Mouse (Mus musculus): ENCODE data around the gene Fgfr2. TPM values are rescaled to one million over a fixed set of nuclear protein-coding genes. Genes with fewer than 3 reads are reported as not detected.

Fgfr2 gene
- polyA plus RNA-seq, 1 experiment from 2014 or later = 24.1 TPM

DNA sequence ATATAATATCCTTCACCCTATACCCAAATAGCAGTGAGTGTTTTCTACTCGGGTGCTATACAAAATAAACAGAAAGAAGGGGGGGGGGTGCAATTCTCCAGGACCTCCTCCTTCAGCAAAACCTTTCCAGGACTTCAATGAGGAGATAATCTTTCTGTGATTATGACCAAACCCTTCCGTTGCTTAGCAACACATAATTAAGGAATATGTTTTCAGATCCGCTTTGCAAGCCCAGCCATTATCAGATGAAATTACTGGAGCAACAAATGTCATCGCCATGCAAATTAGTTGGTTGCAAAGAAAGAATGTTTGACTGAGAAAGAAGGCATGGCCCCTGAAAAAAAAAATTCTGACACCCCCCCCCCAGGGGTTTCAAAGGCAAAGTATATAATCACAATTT, 111.5 kb downstream of the Fgfr2 start:
- peak overlapping the region; percentile 16 for H3K4me2 ChIP-seq (ENCODE audit: low read length)
- no peak overlapping the region for H3K27ac ChIP-seq (ENCODE audit: low read depth, low read length)
- WGBS = 28% methylated on average over 4 of the region's 4 CpGs
- peaks cover 54% of the 10 kb centered on the region for H3K4me1 ChIP-seq (ENCODE audit: control insufficient read depth, insufficient read depth, low read depth, low read length)
- H3K9ac ChIP-seq (ENCODE audit: low read depth, low read length) = no peak overlapping the region
- ATAC-seq = no peak
- H3K36me3 ChIP-seq (ENCODE audit: control insufficient read depth, insufficient read depth, low read length) = no peaks in the 10 kb centered on the region
- H3K9me3 ChIP-seq (ENCODE audit: control insufficient read depth, low read length) = no peaks in the 10 kb centered on the region
- no peaks in the 10 kb centered on the region for H3K27me3 ChIP-seq (replicated peaks; ENCODE audit: control insufficient read depth, insufficient read depth, low read length)
- no peak overlapping the region for H3K4me3 ChIP-seq (ENCODE audit: low read length)

DNA sequence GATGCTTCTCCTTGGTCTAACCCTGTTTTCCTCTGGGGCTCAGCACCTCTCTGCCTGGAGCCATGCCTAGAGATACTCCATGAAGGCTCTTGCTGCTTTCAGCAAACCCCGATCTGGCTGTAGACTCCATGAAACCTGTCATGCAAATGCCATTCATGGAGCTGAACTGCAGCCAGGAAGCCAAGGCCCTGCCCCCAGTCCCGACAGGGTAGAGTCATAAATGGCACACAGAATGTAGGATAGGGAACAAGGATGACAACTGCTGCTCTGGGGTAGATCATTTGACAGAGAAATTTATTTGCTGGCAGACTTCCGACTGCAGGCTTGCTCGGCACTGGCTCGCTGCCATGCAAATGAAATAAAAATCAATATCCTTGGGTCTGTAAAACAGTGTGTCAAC, 112.0 kb downstream of the Fgfr2 start:
- 14% methylated on average over 5 of the region's 5 CpGs for whole genome bisulfite sequencing
- peak; percentile 41 for ATAC-seq
- H3K9ac ChIP-seq (ENCODE audit: low read depth, low read length) = 0 out of 2 replicates have a peak overlapping the region, but pooled peaks have one; percentile 19
- H3K9me3 ChIP-seq (ENCODE audit: control insufficient read depth, low read length) = no peaks in the 10 kb centered on the region
- H3K4me3 ChIP-seq (ENCODE audit: low read length) = no peak overlapping the region
- H3K27ac ChIP-seq (ENCODE audit: low read depth, low read length) = peak overlapping the region; percentile 76
- H3K4me1 ChIP-seq (ENCODE audit: control insufficient read depth, insufficient read depth, low read depth, low read length) = peaks cover 54% of the 10 kb centered on the region
- H3K36me3 ChIP-seq (ENCODE audit: control insufficient read depth, insufficient read depth, low read length) = no peaks in the 10 kb centered on the region
- peak overlapping the region; percentile 16 for H3K4me2 ChIP-seq (ENCODE audit: low read length)
- H3K27me3 ChIP-seq (replicated peaks; ENCODE audit: control insufficient read depth, insufficient read depth, low read length) = no peaks in the 10 kb centered on the region

DNA sequence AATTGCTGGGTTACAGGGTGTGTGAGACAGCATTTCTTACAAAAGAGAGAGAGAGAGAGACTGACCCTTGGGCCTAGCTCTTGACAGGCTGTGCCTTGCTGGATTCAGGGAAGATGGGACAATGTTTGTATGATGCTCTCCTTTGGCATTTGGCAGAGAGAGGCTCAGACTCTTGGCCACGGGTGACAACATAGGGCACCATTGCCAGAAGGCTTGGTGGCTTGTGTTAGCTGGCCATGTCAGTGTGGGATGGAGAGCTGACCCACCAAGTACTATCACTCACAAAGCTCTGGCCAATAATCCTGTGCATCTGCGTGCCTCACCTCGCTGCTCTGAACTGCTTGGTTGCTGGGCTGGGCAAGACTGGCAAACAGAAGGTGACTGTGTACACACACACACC, 112.7 kb downstream of the Fgfr2 start:
- no peak overlapping the region for H3K9ac ChIP-seq (ENCODE audit: low read depth, low read length)
- no peak overlapping the region for H3K4me3 ChIP-seq (ENCODE audit: low read length)
- H3K4me2 ChIP-seq (ENCODE audit: low read length) = no peak overlapping the region
- no peaks in the 10 kb centered on the region for H3K27me3 ChIP-seq (replicated peaks; ENCODE audit: control insufficient read depth, insufficient read depth, low read length)
- WGBS = 77% methylated on average over 3 of the region's 3 CpGs
- no peaks in the 10 kb centered on the region for H3K36me3 ChIP-seq (ENCODE audit: control insufficient read depth, insufficient read depth, low read length)
- H3K27ac ChIP-seq (ENCODE audit: low read depth, low read length) = peak overlapping the region; percentile 76
- ATAC-seq = no peak
- peaks cover 49% of the 10 kb centered on the region for H3K4me1 ChIP-seq (ENCODE audit: control insufficient read depth, insufficient read depth, low read depth, low read length)
- no peaks in the 10 kb centered on the region for H3K9me3 ChIP-seq (ENCODE audit: control insufficient read depth, low read length)

DNA sequence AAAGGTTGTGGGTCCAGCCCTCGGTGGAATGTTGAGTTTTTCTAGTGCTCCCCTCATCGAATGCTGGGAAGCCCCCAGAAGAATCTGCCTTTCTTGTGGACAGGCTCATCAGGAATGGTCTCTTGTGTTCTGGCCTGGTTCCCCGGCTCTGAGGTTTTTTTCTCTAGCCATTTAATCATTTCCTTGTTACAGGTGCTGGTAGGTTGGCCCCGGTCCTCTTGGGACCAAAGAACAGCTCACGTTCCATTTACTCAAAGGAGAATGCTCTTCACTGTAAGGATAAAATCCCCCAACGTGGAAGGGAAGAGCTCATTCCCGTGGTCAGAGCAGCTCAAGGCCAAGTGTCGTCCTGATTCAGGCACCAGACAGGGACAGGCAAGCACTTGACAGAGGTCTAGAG, 113.5 kb downstream of the Fgfr2 start:
- WGBS = 76% methylated on average over 8 of the region's 8 CpGs
- H3K27me3 ChIP-seq (replicated peaks; ENCODE audit: control insufficient read depth, insufficient read depth, low read length) = no peaks in the 10 kb centered on the region
- no peak for ATAC-seq
- no peak overlapping the region for H3K27ac ChIP-seq (ENCODE audit: low read depth, low read length)
- no peak overlapping the region for H3K4me3 ChIP-seq (ENCODE audit: low read length)
- H3K9me3 ChIP-seq (ENCODE audit: control insufficient read depth, low read length) = no peaks in the 10 kb centered on the region
- no peak overlapping the region for H3K4me2 ChIP-seq (ENCODE audit: low read length)
- H3K36me3 ChIP-seq (ENCODE audit: control insufficient read depth, insufficient read depth, low read length) = no peaks in the 10 kb centered on the region
- no peak overlapping the region for H3K9ac ChIP-seq (ENCODE audit: low read depth, low read length)
- H3K4me1 ChIP-seq (ENCODE audit: control insufficient read depth, insufficient read depth, low read depth, low read length) = peaks cover 41% of the 10 kb centered on the region

DNA sequence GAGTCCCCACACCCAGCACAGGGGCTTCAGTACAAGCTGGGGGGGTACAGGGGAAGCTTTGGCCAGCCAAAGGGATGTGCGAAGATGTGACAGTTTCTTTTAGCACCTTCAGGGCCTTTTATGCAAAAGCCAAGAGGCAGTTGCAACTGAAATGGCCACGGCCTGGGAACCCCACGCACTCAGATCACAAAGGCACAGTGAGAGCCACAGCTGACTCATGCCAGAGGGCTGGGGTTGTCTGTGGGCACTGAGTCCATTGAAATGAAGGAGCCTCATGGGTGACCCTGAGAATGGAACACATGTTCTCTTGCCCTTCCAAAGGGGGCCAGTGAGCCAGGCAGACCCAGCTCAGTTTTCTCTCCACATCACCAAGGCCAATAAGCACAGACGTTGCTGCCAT, 114.5 kb downstream of the Fgfr2 start:
- WGBS = 66% methylated on average over 4 of the region's 4 CpGs
- Histone ChIP-seq H3K27ac (ENCODE audit: low read depth, low read length) (no peak overlapping the region), H3K4me1 (ENCODE audit: control insufficient read depth, insufficient read depth, low read depth, low read length) (peaks cover 32% of the 10 kb centered on the region), H3K4me2 (ENCODE audit: low read length) (no peak overlapping the region), H3K27me3 (replicated peaks; ENCODE audit: control insufficient read depth, insufficient read depth, low read length) (no peaks in the 10 kb centered on the region), H3K36me3 (ENCODE audit: control insufficient read depth, insufficient read depth, low read length) (no peaks in the 10 kb centered on the region), H3K9ac (ENCODE audit: low read depth, low read length) (no peak overlapping the region), H3K9me3 (ENCODE audit: control insufficient read depth, low read length) (no peaks in the 10 kb centered on the region), H3K4me3 (ENCODE audit: low read length) (no peak overlapping the region)
- no peak for ATAC-seq

DNA sequence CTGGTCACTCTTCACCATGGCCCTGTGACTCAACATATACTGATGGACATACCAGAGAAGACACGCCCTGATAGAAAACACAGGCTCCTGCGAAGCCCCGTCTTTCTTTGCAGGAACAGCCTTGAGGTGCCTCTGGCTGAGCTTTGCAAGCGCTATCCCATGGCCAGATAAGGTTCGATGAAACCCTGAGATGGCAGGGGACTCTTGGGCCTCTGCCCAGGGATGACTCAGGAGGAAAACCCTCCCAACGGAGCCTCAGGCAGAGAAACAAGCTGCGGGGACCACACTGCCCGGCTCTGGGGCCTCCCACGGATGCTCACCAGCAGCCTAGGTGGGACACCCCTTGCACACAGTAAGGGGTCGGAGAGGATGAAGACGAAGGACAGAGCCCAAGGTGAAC, 115.8 kb downstream of the Fgfr2 start:
- WGBS = 79% methylated on average over 11 of the region's 11 CpGs
- Histone ChIP-seq H3K4me1 (ENCODE audit: control insufficient read depth, insufficient read depth, low read depth, low read length) (peaks cover 27% of the 10 kb centered on the region), H3K27me3 (replicated peaks; ENCODE audit: control insufficient read depth, insufficient read depth, low read length) (no peaks in the 10 kb centered on the region)

DNA sequence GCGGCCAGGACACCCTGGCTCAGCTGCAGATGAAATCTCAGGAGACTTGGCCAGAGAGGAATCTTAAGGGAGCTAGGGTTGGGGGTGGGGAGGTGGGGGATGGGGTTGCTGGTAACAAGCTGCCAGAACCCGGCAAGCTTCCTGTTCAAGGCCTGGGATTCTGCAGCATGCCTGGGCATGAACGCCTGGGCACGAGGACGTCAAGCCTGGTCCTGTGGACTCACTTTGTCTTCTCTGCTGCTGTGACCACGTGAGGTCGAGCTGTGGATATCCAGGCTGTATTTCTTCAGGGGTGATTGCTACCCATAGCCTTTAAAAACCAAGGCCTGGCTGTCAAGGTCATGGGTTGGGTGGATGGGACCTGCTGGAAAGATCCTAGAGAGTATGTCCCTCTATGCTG, 117.4 kb downstream of the Fgfr2 start:
- Histone ChIP-seq H3K4me1 (ENCODE audit: control insufficient read depth, insufficient read depth, low read depth, low read length) (peaks cover 17% of the 10 kb centered on the region), H3K4me3 (ENCODE audit: low read length) (no peak overlapping the region), H3K4me2 (ENCODE audit: low read length) (no peak overlapping the region), H3K9me3 (ENCODE audit: control insufficient read depth, low read length) (no peaks in the 10 kb centered on the region), H3K27ac (ENCODE audit: low read depth, low read length) (no peak overlapping the region), H3K36me3 (ENCODE audit: control insufficient read depth, insufficient read depth, low read length) (no peaks in the 10 kb centered on the region), H3K27me3 (replicated peaks; ENCODE audit: control insufficient read depth, insufficient read depth, low read length) (no peaks in the 10 kb centered on the region), H3K9ac (ENCODE audit: low read depth, low read length) (no peak overlapping the region)
- WGBS = 87% methylated on average over 7 of the region's 7 CpGs
- no peak for ATAC-seq

More for the DNA sequence above, 115.8 kb downstream of the Fgfr2 start:
- no peaks in the 10 kb centered on the region for H3K9me3 ChIP-seq (ENCODE audit: control insufficient read depth, low read length)
- no peak overlapping the region for H3K4me3 ChIP-seq (ENCODE audit: low read length)
- no peaks in the 10 kb centered on the region for H3K36me3 ChIP-seq (ENCODE audit: control insufficient read depth, insufficient read depth, low read length)
- ATAC-seq = no peak
- H3K9ac ChIP-seq (ENCODE audit: low read depth, low read length) = no peak overlapping the region
- H3K27ac ChIP-seq (ENCODE audit: low read depth, low read length) = no peak overlapping the region
- no peak overlapping the region for H3K4me2 ChIP-seq (ENCODE audit: low read length)

DNA sequence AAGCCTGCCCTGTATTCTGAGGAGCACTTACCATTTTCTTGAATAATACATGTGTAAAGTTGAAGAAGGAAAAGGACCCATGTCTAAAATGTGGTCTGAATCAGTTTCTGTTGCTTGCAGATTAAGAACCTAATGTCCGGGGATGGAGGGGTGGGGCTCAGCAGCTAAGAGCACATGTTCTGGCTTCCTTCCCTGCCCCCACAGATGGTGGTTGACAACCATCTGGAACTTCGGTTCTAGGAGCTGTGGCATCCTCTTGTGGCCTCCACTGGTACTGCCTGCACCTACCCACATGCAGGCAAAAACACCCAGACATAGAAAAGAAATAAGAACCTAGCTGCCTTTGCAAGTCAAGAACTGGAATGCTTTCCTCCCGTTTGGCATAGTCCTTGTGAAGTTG, 119.7 kb downstream of the Fgfr2 start:
- no peak overlapping the region for H3K4me2 ChIP-seq (ENCODE audit: low read length)
- H3K36me3 ChIP-seq (ENCODE audit: control insufficient read depth, insufficient read depth, low read length) = peaks cover 8% of the 10 kb centered on the region
- 23% methylated on average over 3 of the region's 3 CpGs for WGBS
- H3K27ac ChIP-seq (ENCODE audit: low read depth, low read length) = no peak overlapping the region
- H3K4me3 ChIP-seq (ENCODE audit: low read length) = no peak overlapping the region
- no peaks in the 10 kb centered on the region for H3K9me3 ChIP-seq (ENCODE audit: control insufficient read depth, low read length)
- ATAC-seq = no peak
- H3K4me1 ChIP-seq (ENCODE audit: control insufficient read depth, insufficient read depth, low read depth, low read length) = peaks cover 7% of the 10 kb centered on the region
- H3K9ac ChIP-seq (ENCODE audit: low read depth, low read length) = no peak overlapping the region
- no peaks in the 10 kb centered on the region for H3K27me3 ChIP-seq (replicated peaks; ENCODE audit: control insufficient read depth, insufficient read depth, low read length)

DNA sequence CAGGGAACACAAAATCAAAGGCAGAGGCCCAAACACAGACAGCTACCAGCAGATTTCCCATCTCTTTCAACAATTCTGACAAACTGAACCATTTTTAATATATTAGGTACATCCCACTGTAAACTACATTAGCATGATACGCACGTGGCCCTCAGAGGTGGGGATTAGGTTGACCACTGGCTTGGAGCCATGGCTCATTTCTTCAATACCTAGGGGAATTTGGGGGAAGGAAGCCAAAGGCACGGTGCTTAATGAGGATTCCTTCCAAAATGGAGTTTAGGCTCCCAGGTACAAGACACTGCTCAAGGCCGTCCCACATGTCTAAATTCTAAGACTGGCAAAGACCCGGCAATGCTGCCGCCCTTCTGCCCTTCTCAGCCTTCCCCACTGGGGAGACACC, 120.9 kb downstream of the Fgfr2 start:
- Histone ChIP-seq H3K4me1 (ENCODE audit: control insufficient read depth, insufficient read depth, low read depth, low read length) (peaks cover 7% of the 10 kb centered on the region), H3K9me3 (ENCODE audit: control insufficient read depth, low read length) (no peaks in the 10 kb centered on the region), H3K27me3 (replicated peaks; ENCODE audit: control insufficient read depth, insufficient read depth, low read length) (no peaks in the 10 kb centered on the region), H3K4me2 (ENCODE audit: low read length) (no peak overlapping the region), H3K36me3 (ENCODE audit: control insufficient read depth, insufficient read depth, low read length) (peaks cover 16% of the 10 kb centered on the region), H3K9ac (ENCODE audit: low read depth, low read length) (no peak overlapping the region), H3K4me3 (ENCODE audit: low read length) (no peak overlapping the region), H3K27ac (ENCODE audit: low read depth, low read length) (no peak overlapping the region)
- ATAC-seq = no peak
- WGBS = 78% methylated on average over 6 of the region's 6 CpGs

DNA sequence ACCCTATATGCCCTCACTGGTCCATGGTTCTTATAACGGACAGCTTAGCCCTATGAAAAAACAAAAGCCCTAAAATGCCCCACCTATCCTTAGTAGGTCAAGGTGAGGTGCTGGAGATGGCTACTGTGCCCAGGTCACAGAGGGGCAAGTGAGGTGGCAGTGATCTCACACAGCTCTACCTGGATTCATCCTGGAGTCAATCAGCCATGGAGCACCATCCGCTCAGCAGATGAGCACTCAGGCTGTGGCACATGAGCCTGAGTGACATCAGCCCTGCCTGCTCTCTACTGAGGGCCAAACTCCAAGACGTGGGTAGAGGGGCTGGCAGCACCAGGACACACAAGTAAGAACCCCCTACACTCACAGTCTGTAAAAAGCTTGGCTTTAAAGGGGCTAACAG, 121.8 kb downstream of the Fgfr2 start:
- H3K9ac ChIP-seq (ENCODE audit: low read depth, low read length) = no peak overlapping the region
- no peak overlapping the region for H3K4me2 ChIP-seq (ENCODE audit: low read length)
- no peaks in the 10 kb centered on the region for H3K27me3 ChIP-seq (replicated peaks; ENCODE audit: control insufficient read depth, insufficient read depth, low read length)
- ATAC-seq = no peak
- H3K4me1 ChIP-seq (ENCODE audit: control insufficient read depth, insufficient read depth, low read depth, low read length) = peaks cover 7% of the 10 kb centered on the region
- no peaks in the 10 kb centered on the region for H3K9me3 ChIP-seq (ENCODE audit: control insufficient read depth, low read length)
- H3K36me3 ChIP-seq (ENCODE audit: control insufficient read depth, insufficient read depth, low read length) = peaks cover 22% of the 10 kb centered on the region
- no peak overlapping the region for H3K4me3 ChIP-seq (ENCODE audit: low read length)
- H3K27ac ChIP-seq (ENCODE audit: low read depth, low read length) = no peak overlapping the region
- 83% methylated on average over 3 of the region's 3 CpGs for WGBS
